Mouse (Mus musculus) myocyte (in vitro differentiated cells): ENCODE measurements at regions not wholly inside any gene's neighbourhood (a gene's known extent, or its start where the extent isn't known, plus 50 kb on each side); places are given as distances from the start of the nearest gene placed in this dataset.

Source experiments
- H3K27me3 ChIP-seq: one replicate; pipeline ENCODE4 v1.6.1; 2011; ENCODE audit not compliant: control insufficient read depth, insufficient read depth, insufficient read length
- H3K36me3 ChIP-seq: one replicate; pipeline ENCODE4 v1.6.1; 2011; ENCODE audit not compliant: control insufficient read depth, insufficient read depth
- H3K4me2 ChIP-seq: one replicate; pipeline ENCODE4 v1.6.1; 2011; ENCODE audit warnings: low read depth, control low read depth
- H3K4me3 ChIP-seq: one replicate; pipeline ENCODE4 v1.5.1; 2011; ENCODE audit warnings: mild to moderate bottlenecking, control low read depth, moderate library complexity
- H3K79me2 ChIP-seq: one replicate; pipeline ENCODE4 v1.6.1; 2011; ENCODE audit not compliant: control insufficient read depth, insufficient read depth
- H3ac ChIP-seq: one replicate; pipeline ENCODE4 v1.6.1; 2011; ENCODE audit not compliant: control insufficient read depth, insufficient read length
- CEBPB ChIP-seq: IDR thresholded peaks from 2 replicates; pipeline ENCODE4 v1.6.1; 2011; ENCODE audit warnings: mild to moderate bottlenecking, moderate library complexity; ENCODE audit not compliant: poor library complexity, insufficient read depth, severe bottlenecking
- E2F4 ChIP-seq: IDR thresholded peaks from one replicate; pipeline ENCODE4 v1.6.1; 2011; ENCODE audit warnings: mild to moderate bottlenecking, control low read depth, moderate library complexity; ENCODE audit not compliant: insufficient read depth
- MAX ChIP-seq: IDR thresholded peaks from one replicate; pipeline ENCODE4 v1.6.1; 2011; ENCODE audit warnings: low read depth, mild to moderate bottlenecking, control low read depth
- MYOD1 ChIP-seq, 3 experiments: IDR thresholded peaks; one replicate each; pipeline ENCODE4 v1.6.1; 2011; ENCODE audit warnings: control low read depth in 2 of 3, low read depth in 2 of 3, mild to moderate bottlenecking in 2 of 3, moderate library complexity in 1 of 3; ENCODE audit not compliant: insufficient read length in 2 of 3, control insufficient read depth in 1 of 3
- MYOG ChIP-seq, 3 experiments: IDR thresholded peaks; one replicate each; pipeline ENCODE4 v1.6.1; 2011; ENCODE audit warnings: control low read depth in 2 of 3, low read depth in 2 of 3, mild to moderate bottlenecking in 2 of 3; ENCODE audit not compliant: insufficient read length in 2 of 3, control insufficient read depth in 1 of 3, insufficient read depth in 1 of 3
- POLR2A ChIP-seq: IDR thresholded peaks from one replicate; pipeline ENCODE4 v1.6.1; 2011; ENCODE audit warnings: low read depth, mild to moderate bottlenecking, control low read depth, moderate library complexity; ENCODE audit not compliant: insufficient read length
- POLR2AphosphoS2 ChIP-seq: IDR thresholded peaks from one replicate; pipeline ENCODE4 v1.6.1; 2011; ENCODE audit warnings: low read depth, control low read depth; ENCODE audit not compliant: insufficient read length
- REST ChIP-seq: IDR thresholded peaks from one replicate; pipeline ENCODE4 v1.6.1; 2011; ENCODE audit warnings: mild to moderate bottlenecking, control low read depth, moderate library complexity; ENCODE audit not compliant: insufficient read depth, insufficient read length
- SRF ChIP-seq: IDR thresholded peaks from one replicate; pipeline ENCODE4 v1.6.1; 2011; ENCODE audit warnings: low read depth; ENCODE audit not compliant: control insufficient read depth, insufficient read length
- TCF12 ChIP-seq: IDR thresholded peaks from one replicate; pipeline ENCODE4 v1.6.1; 2011; ENCODE audit warnings: mild to moderate bottlenecking, control low read depth; ENCODE audit not compliant: poor library complexity, insufficient read depth, severe bottlenecking
- TCF3 ChIP-seq: IDR thresholded peaks from one replicate; pipeline ENCODE4 v1.6.1; 2011; ENCODE audit warnings: low read depth, control low read depth; ENCODE audit not compliant: insufficient read length
- USF1 ChIP-seq: IDR thresholded peaks from one replicate; pipeline ENCODE4 v1.6.1; 2011; ENCODE audit warnings: low read depth, mild to moderate bottlenecking, control low read depth, moderate library complexity

DNA sequence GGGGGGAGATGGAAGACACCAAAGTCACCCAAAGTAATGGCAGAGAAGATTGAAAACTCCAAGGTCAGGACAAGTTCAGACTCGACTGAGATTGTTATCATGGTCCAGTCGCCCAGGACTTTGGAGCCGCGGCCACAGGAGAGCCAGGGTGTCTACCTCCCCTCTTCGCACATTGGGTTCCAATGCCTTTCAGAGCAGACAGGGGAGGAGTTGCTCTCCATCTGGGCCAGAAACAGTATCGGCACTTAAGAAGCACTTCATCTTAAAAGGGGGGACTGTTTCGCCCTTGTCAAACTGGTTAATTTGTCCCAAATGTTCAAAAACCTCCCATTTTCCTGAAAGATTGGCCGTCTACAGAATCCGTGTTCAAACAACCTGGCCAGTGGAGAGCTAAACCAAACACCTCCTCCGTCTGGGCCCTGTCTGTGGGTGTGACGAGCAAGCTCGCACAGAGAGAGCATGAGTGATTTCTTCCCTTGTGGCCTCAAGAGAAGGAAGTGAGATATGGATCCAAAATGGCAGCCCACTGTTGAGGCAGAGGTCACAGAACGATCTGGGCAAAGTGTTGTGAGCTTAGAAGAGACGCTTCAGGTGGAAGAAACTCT, 108.0 kb upstream of the Adamts18 start:
- no peaks in the 10 kb centered on the region for H3K36me3 ChIP-seq
- no peak overlapping the region for H3ac ChIP-seq
- H3K4me2 ChIP-seq: no peak overlapping the region
- H3K4me3 ChIP-seq: no peak overlapping the region
- no peaks in the 10 kb centered on the region for H3K79me2 ChIP-seq
- H3K27me3 ChIP-seq: no peaks in the 10 kb centered on the region
- TF ChIP-seq USF1: no peak
- TF ChIP-seq CEBPB: no peak
- TF ChIP-seq MYOG (IDR thresholded peaks at IDR 0.05; ENCODE audit: control insufficient read depth in 1 of 3, insufficient read depth in 1 of 3, insufficient read length in 2 of 3, low read depth in 2 of 3): no peak
- TF ChIP-seq MAX: no peak
- TF ChIP-seq TCF12: no peak
- TF ChIP-seq POLR2AphosphoS2: no peak
- no peak for TF ChIP-seq E2F4
- no peak for TF ChIP-seq MYOD1 (IDR thresholded peaks at IDR 0.05; ENCODE audit: control insufficient read depth in 1 of 3, insufficient read length in 2 of 3, low read depth in 2 of 3)
- no peak for TF ChIP-seq SRF
- no peak for TF ChIP-seq POLR2A
- no peak for TF ChIP-seq REST
- TF ChIP-seq TCF3: no peak

DNA sequence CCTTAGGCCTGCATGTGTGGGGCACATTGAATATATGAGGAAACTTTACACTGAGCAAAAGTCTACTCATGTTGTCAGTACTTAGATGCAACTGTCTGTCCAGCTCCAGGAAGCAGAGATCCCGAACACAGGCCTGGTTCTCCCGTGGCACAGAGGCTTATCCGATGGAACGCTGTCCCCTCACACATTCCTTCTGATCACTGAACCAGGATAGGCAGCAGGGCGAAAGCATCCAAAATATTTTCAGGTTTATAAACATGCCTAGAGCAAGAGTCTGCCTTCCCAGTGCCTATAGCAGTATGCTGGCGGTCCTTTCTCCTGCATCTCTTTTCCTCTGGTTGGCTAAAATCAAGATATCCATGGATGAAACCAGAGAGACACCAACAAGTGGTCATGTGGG, 109.3 kb upstream of the Adamts18 start:
- H3ac ChIP-seq: no peak overlapping the region
- no peak overlapping the region for H3K4me2 ChIP-seq

DNA sequence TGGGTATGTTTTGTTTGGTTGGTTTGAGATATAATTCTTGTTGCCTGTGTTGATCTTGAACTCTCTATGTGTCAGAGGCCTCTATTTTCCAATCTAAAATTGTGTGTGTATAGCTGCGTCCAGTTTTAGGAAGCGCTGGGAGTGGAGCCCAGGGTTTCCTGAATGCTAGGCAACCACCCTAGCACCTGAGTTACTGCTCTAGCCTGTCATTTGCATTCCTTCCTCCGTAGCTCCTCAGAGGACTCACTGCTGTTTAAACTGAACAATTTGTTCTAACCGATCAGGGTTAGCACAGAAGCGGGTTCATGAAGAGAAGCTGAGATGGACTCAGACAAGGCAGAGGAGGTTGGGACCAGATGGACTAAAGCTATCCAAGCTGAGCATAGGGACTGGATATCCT, 127.3 kb upstream of the Adamts18 start:
- TF ChIP-seq TCF3 (no peak), USF1 (no peak), MYOG (IDR thresholded peaks at IDR 0.05; ENCODE audit: control insufficient read depth in 1 of 3, insufficient read depth in 1 of 3, insufficient read length in 2 of 3, low read depth in 2 of 3) (no peak), TCF12 (no peak), MAX (no peak), POLR2AphosphoS2 (no peak), MYOD1 (IDR thresholded peaks at IDR 0.05; ENCODE audit: control insufficient read depth in 1 of 3, insufficient read length in 2 of 3, low read depth in 2 of 3) (no peak)
- H3K4me3 ChIP-seq: no peak overlapping the region
- H3ac ChIP-seq: no peak overlapping the region
- H3K36me3 ChIP-seq: no peaks in the 10 kb centered on the region
- H3K79me2 ChIP-seq: no peaks in the 10 kb centered on the region
- H3K27me3 ChIP-seq: no peaks in the 10 kb centered on the region
- H3K4me2 ChIP-seq: no peak overlapping the region

More for the DNA sequence above, 109.3 kb upstream of the Adamts18 start:
- Histone ChIP-seq H3K27me3 (no peaks in the 10 kb centered on the region), H3K4me3 (no peak overlapping the region), H3K36me3 (no peaks in the 10 kb centered on the region), H3K79me2 (no peaks in the 10 kb centered on the region)
- TF ChIP-seq POLR2AphosphoS2: no peak
- TF ChIP-seq MAX: no peak
- no peak for TF ChIP-seq MYOG (IDR thresholded peaks at IDR 0.05; ENCODE audit: control insufficient read depth in 1 of 3, insufficient read depth in 1 of 3, insufficient read length in 2 of 3, low read depth in 2 of 3)
- no peak for TF ChIP-seq POLR2A
- TF ChIP-seq MYOD1 (IDR thresholded peaks at IDR 0.05; ENCODE audit: control insufficient read depth in 1 of 3, insufficient read length in 2 of 3, low read depth in 2 of 3): no peak
- no peak for TF ChIP-seq REST
- no peak for TF ChIP-seq TCF12
- TF ChIP-seq SRF: no peak
- TF ChIP-seq E2F4: no peak
- TF ChIP-seq CEBPB: no peak
- no peak for TF ChIP-seq TCF3
- TF ChIP-seq USF1: no peak

DNA sequence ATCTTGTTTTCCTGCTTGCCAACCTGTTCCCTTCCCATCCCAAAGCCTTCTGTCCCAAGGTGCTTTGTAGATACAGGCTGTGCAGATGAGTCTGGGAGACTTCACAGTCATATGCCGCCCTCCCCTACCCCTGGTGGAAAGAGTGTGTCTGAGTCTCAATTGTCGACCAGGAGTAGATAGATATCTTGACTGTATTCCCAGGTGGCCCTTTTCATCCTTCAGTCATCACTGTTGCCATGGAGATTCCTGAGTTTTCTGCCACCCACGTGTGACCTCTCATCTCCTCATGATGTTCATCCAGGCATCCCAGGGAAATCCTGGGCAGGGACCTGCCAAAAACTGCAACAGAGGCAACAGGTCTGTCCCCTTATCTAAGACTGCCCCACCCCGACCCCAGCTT, 128.1 kb upstream of the Adamts18 start:
- H3K27me3 ChIP-seq: no peaks in the 10 kb centered on the region
- no peak overlapping the region for H3K4me2 ChIP-seq
- no peaks in the 10 kb centered on the region for H3K36me3 ChIP-seq
- TF ChIP-seq USF1 (no peak), SRF (no peak), CEBPB (no peak), MYOD1 (IDR thresholded peaks at IDR 0.05; ENCODE audit: control insufficient read depth in 1 of 3, insufficient read length in 2 of 3, low read depth in 2 of 3) (no peak), MYOG (IDR thresholded peaks at IDR 0.05; ENCODE audit: control insufficient read depth in 1 of 3, insufficient read depth in 1 of 3, insufficient read length in 2 of 3, low read depth in 2 of 3) (no peak)
- no peaks in the 10 kb centered on the region for H3K79me2 ChIP-seq
- no peak overlapping the region for H3ac ChIP-seq
- H3K4me3 ChIP-seq: no peak overlapping the region

DNA sequence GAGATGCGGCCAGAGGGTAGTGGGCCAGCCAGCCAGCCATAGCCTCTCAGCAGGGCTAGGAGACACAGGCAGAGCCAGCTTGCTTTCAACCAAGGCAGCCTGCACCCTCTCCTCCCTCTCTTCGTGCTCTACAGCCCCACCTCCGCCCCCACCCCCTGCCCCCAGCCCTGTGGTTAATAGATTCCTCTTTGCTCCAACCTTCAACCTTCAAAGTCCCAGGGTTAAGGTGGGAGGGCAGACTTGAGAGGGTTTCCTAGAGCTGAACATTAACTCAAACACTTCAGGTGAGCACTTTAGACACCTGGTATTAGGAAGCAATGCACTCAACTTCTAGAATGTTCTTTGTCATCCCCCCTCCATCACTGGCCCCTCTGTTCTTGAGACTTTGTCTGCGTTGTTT, 128.5 kb upstream of the Adamts18 start:
- no peak overlapping the region for H3ac ChIP-seq
- no peaks in the 10 kb centered on the region for H3K27me3 ChIP-seq
- H3K4me2 ChIP-seq: no peak overlapping the region
- no peak overlapping the region for H3K4me3 ChIP-seq
- no peaks in the 10 kb centered on the region for H3K79me2 ChIP-seq
- no peaks in the 10 kb centered on the region for H3K36me3 ChIP-seq
- no peak for TF ChIP-seq POLR2AphosphoS2
